Mouse (Mus musculus) spleen, postnatal 4 days (tissue): Measurements from ENCODE around the gene Stk25.

Experiments used
- DNase-seq, 2 experiments: peaks; one replicate each; pipeline ENCODE4 v3.0.0; 2022; ENCODE audit warnings: low spot score in 2 of 2

Gene Stk25

GRCm38 (mm10) chr1:93607090-93608083, 51.1 kb downstream of the Stk25 start:
- no peak for DNase-seq

DNA sequence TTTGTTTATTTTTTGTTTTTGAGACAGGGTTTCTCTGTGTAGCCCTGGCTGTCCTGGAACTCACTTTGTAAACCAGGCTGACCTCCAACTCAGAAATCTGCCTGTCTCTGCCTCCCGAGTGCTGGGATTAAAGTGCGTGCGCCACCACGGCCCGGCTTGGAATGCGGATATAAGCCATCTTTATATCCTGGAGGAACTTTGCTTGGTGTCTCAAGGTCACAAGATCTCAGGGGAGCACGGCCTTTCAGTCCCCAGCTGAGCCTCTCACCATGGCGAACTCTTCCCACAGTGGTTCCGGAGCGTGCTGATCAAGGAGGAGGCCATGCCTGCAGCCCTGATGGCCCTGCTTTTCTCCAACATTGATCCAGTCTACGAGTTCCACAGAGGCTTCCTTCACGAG, 54.5 kb downstream of the Stk25 start:
- DNase-seq, result no peak

GRCm38 (mm10) chr1:93602911-93603310, 55.5 kb downstream of the Stk25 start:
- no peak for DNase-seq

GRCm38 (mm10) chr1:93595916-93596315, 62.5 kb downstream of the Stk25 start:
- DNase-seq, result no peak

DNA sequence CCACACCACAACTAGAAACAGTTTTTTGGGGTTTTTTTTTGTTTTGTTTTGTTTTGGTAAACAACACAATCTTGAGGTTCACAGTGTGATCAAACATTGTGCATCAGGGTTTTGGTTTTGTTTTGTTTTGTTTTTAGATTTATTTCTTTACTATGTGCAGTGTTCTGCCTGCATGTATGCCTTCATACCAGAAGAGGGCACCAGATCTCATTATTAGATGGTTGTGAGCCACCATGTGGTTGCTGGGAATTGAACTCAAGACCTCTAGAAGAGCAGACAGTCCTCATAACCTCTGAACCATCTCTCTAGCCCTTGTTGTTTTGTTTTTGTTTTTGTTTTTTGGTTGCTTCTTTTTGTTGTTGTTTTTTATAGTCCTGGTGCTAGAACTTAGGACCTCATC, 64.5 kb downstream of the Stk25 start:
- no peak for DNase-seq

GRCm38 (mm10) chr1:93588346-93588745, 70.1 kb downstream of the Stk25 start:
- no peak for DNase-seq

- DNase-seq, result no peak
Measured at GRCm38 (mm10) chr1:93581545-93581944, 76.9 kb downstream of the Stk25 start.

GRCm38 (mm10) chr1:93577861-93578260, 80.6 kb downstream of the Stk25 start:
- DNase-seq, result no peak

GRCm38 (mm10) chr1:93577066-93577465, 81.4 kb downstream of the Stk25 start:
- DNase-seq, result no peak
